Mouse (Mus musculus) lung, embryonic 15.5 days (tissue): ENCODE measurements around the gene Eef2. TPM values are rescaled to one million over a fixed set of nuclear protein-coding genes. Genes with fewer than 3 reads are reported as not detected.

Source experiments
- ATAC-seq: fragments of 200-750 bp; cut with Nextera tagmentation; 2 replicates; pipeline ENCODE4 v1.8.0; 2017; ENCODE audit warnings: moderate number of reproducible peaks, borderline replicate concordance; ENCODE audit not compliant: low FRiP score, low TSS enrichment; ENCODE audit errors: extremely low read depth
- H3K27ac ChIP-seq: fragments of 300-500 bp; sonication (generic); 2 replicates; pipeline ENCODE4 v1.5.1; 2015; ENCODE audit warnings: moderate library complexity, mild to moderate bottlenecking, inconsistent platforms
- H3K27me3 ChIP-seq: fragments of 300-500 bp; sonication (generic); 2 replicates; pipeline ENCODE4 v1.6.1; 2015; ENCODE audit warnings: inconsistent platforms
- H3K36me3 ChIP-seq: fragments of 300-500 bp; sonication (generic); 2 replicates; pipeline ENCODE4 v1.6.1; 2015; ENCODE audit warnings: inconsistent platforms
- H3K4me1 ChIP-seq: fragments of 300-500 bp; sonication (generic); 2 replicates; pipeline ENCODE4 v1.6.1; 2015; ENCODE audit warnings: inconsistent platforms
- H3K4me2 ChIP-seq: fragments of 300-500 bp; sonication (generic); 2 replicates; pipeline ENCODE4 v1.6.1; 2015; ENCODE audit warnings: inconsistent platforms, mild to moderate bottlenecking, moderate library complexity
- H3K4me3 ChIP-seq: fragments of 300-500 bp; sonication (generic); 2 replicates; pipeline ENCODE4 v1.5.1; 2015; ENCODE audit warnings: mild to moderate bottlenecking, inconsistent platforms
- H3K9ac ChIP-seq: fragments of 300-500 bp; sonication (generic); 2 replicates; pipeline ENCODE4 v1.6.1; 2015; ENCODE audit warnings: inconsistent platforms
- H3K9me3 ChIP-seq: fragments of 300-500 bp; sonication (generic); 2 replicates; pipeline ENCODE4 v1.6.1; 2016; ENCODE audit warnings: inconsistent platforms
- WGBS: fragments of 180-500 bp; shearing (Covaris S2); methylation state at CpG from one replicate; pipeline ENCODE4 v1.1.7; 2015; 5-methylcytosine and 5-hydroxymethylcytosine counted together
- polyA plus RNA-seq: library from polyadenylated mRNA; unstranded; fragments of >200 nt; fragmentation: Nextera tagmentation; extraction: Ambion mirVana; gene quantifications from 2 replicates; pipeline ENCODE4 v1.2.1, GENCODE M21; 2015

Eef2 gene
- polyA plus RNA-seq, 1 experiment from 2014 or later: 596 TPM

DNA sequence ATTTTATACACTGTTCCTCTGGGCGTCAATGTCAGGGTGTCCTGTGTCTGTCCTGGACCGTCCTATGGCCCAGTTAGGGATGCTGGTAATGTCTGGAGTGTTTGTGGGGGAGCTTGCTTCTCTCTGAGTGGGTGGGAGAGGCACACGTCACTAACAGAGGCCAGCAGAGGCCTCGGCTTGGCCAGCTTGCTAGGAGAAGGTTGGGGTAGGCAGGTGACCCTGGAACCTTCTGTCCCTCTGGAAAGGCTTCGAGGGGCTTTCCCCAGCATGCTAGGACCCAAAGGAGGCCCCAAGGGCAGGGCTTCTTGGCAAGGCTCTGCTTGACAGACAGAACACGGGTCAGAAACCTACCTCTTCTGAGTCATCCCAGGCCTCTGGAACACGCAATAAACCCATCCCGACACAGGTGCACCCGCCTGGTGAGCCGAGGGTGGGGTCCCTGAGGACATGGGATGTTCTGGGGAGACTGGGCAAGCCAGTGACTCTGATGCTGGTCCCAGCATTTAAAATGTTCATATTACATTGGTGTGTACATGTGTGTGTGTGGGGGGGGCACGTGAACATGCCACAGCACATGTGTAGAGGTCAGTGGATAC lies 20.1 kb downstream of the Eef2 start:
- Histone ChIP-seq H3K4me1 (peaks cover 23% of the 10 kb centered on the region), H3K9me3 (no peaks in the 10 kb centered on the region), H3K27ac (no peak overlapping the region; the same call in 1 of the 2 replicates), H3K36me3 (no peaks in the 10 kb centered on the region), H3K27me3 (peaks cover 54% of the 10 kb centered on the region), H3K9ac (no peak overlapping the region), H3K4me3 (no peak overlapping the region), H3K4me2 (no peak overlapping the region)
- no peak for ATAC-seq
- 51% methylated on average over 11 of the region's 11 CpGs for WGBS

DNA sequence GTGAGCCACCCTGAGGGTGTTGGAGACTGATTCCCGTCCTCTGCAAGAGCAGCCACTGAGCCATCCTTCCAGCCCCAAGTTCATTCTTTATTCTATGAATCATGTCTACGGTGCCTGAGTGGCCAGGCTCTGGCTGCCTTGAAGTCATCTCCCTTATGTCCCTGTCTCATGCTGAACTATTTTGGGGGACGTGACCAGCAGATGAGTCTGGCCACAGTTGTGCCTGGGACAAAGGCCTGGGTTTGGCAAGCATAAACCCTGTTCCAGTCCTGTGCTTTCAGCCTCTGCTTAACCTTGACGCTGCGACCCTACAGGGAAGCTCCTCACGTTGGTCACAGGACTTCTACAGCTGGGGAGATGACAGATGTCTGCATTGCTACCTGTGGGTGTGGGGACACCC lies 20.9 kb downstream of the Eef2 start:
- no peak for ATAC-seq
- no peak overlapping the region for H3K27ac ChIP-seq
- peaks cover 16% of the 10 kb centered on the region for H3K4me1 ChIP-seq
- H3K9ac ChIP-seq: no peak overlapping the region
- H3K9me3 ChIP-seq: no peaks in the 10 kb centered on the region
- H3K4me3 ChIP-seq: no peak overlapping the region
- H3K36me3 ChIP-seq: no peaks in the 10 kb centered on the region
- 47% methylated on average over 6 of the region's 6 CpGs for WGBS
- no peak overlapping the region for H3K4me2 ChIP-seq
- peaks cover 54% of the 10 kb centered on the region for H3K27me3 ChIP-seq

DNA sequence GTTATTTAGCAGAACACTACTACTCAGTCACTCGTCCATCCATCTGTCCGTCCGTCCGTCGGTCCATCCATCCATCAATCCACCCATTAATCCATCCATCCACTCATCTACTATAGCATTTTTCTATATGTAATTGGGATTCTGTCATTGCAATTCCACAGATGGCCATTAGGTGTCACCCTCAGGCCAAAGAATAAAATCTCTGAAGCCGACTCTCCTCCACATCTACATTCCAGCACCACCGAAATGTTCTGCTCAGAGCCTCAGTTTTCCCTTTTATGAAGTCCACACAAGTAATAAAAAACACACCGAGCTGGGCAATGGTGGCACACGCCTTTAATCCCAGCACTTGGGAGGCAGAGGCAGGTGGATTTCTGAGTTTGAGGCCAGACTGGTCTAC lies 21.8 kb downstream of the Eef2 start:
- no peak for ATAC-seq
- H3K27me3 ChIP-seq: peaks cover 51% of the 10 kb centered on the region
- H3K36me3 ChIP-seq: no peaks in the 10 kb centered on the region
- H3K9me3 ChIP-seq: no peaks in the 10 kb centered on the region
- no peak overlapping the region for H3K9ac ChIP-seq
- peaks cover 9% of the 10 kb centered on the region for H3K4me1 ChIP-seq
- no peak overlapping the region for H3K27ac ChIP-seq
- H3K4me2 ChIP-seq: no peak overlapping the region
- WGBS: 3% methylated on average over 9 of the region's 9 CpGs
- no peak overlapping the region for H3K4me3 ChIP-seq

DNA sequence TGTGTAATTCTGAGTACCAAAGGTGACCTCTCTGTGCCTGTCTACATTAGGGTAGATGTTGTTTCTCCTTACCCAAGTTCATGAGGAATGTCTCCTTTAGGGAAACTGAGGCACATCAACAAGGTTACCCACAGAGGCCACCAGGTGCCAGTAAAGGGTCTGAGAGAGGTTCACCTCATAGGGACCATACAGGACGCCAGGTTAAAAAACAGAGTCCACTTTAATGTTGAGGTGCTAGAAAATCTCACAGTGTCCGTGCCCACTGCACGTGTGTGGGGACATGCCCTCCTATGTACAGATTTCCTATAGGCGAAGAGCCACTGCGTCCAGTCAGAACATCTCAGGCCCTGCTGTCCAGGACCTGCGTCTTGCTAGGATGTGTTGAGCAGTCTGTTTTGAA lies 22.6 kb downstream of the Eef2 start:
- no peak overlapping the region for H3K27ac ChIP-seq
- H3K27me3 ChIP-seq: peaks cover 44% of the 10 kb centered on the region
- no peak overlapping the region for H3K4me2 ChIP-seq
- no peak overlapping the region for H3K9ac ChIP-seq
- WGBS: 81% methylated on average over 6 of the region's 6 CpGs
- H3K4me3 ChIP-seq: no peak overlapping the region
- ATAC-seq: no peak
- no peaks in the 10 kb centered on the region for H3K9me3 ChIP-seq
- H3K36me3 ChIP-seq: no peaks in the 10 kb centered on the region
- peaks cover 6% of the 10 kb centered on the region; the same call in 1 of the 2 replicates for H3K4me1 ChIP-seq

DNA sequence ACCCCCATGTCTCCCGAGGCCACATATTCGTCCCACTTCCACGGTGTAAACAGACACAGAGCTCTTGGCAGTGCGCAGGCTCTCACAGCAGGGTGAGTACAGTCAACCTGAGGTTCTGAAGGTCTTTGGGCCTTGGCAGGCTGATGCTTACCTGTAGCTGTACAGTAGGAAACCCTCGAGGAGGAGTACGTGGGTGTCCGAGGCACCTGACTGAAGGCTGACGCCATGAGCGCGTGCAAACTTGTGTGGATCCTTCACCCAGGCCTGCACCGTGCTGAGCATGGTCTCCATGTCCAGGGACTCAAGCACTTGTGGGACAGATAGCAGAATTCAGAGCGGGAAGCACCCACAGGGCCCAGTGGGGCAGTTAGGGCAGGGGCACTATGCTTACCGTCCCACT lies 23.7 kb downstream of the Eef2 start:
- ATAC-seq: no peak
- Histone ChIP-seq H3K4me2 (no peak overlapping the region), H3K27ac (no peak overlapping the region), H3K4me1 (no peaks in the 10 kb centered on the region), H3K9ac (no peak overlapping the region), H3K27me3 (peaks cover 32% of the 10 kb centered on the region), H3K9me3 (no peaks in the 10 kb centered on the region), H3K4me3 (no peak overlapping the region), H3K36me3 (no peaks in the 10 kb centered on the region)
- WGBS: 81% methylated on average over 13 of the region's 13 CpGs

DNA sequence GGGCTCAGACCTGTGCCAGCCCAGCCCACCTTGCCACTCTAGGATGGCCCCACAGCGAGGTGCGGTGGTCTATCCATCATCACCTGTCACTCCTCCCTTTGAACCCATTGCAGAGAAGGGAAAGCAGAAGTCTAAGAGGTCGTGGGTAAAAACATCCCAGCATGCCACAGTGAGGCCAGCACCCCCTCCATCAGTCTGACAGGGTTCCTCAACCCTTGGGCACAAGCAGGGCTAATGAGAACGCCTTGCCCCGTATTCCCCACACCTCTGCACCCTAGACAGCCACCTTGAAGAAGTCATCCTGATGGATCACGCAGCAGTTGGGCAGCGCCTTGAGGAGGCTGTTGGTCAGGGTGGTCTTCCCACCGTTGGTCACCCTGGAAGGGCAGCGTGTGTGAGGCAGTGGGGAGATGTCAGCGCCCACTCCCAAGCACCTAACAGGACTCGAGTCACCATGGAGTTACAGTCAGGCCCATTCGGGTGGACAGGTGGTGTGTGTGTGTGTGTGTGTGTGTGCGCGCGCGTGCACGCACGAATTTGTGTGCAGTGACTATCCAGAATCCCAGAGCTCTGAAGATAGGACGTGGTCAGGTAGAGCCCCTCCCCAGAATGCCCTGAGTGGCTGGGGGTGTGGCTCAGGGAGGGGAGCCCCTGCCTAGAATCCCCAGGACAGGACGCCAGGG lies 24.3 kb downstream of the Eef2 start:
- Histone ChIP-seq H3K4me2 (no peak overlapping the region), H3K36me3 (no peaks in the 10 kb centered on the region), H3K27ac (no peak overlapping the region), H3K9me3 (no peaks in the 10 kb centered on the region), H3K9ac (no peak overlapping the region), H3K4me1 (no peaks in the 10 kb centered on the region), H3K4me3 (no peak overlapping the region), H3K27me3 (peaks cover 26% of the 10 kb centered on the region)
- no peak for ATAC-seq
- WGBS: 64% methylated on average over 20 of the region's 20 CpGs

DNA sequence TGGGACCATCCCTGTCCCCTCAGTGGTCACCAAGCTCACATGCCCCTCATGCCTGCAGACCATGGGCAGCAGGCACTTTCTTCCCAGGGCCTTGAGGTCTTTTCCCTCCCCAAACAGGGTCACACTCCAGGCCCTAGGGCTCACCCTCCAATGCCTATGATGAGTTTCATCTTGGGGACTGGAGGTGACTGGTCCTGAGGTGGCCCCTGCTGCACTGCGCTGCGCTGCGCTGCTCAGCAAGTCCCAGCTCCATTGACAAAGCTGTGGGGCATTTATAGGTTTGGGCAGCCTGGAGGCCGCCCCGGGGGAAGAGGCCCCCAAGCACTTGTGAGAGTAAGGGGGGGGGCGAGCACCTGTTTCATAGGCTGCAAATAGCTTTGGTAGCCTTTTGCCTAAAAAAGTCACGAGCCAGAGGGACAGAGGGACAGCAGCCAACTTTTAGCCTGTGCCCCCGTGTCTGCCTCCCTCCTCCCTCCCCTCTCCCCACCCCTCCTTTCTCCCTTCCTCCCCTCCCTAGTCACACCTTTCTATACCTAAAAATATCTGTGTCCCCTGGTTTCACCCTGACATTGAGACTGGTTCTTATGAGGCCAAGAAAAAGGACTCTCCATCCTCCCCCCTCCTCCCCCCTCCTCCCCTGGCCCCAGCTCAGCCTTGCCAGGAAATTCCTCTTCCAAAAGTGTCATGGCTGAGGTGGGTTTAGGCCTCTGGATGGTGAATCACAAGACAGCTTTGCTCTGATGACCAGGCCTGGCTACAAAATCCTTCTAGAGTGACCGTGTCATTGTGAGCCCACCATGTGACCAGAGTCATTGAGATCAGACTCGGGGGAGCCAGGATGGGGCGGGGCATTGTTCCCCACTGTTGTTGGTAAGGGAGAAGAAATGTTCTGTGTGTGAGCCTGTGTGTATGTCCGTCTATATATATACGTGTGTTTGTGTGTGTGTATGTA lies 25.7 kb downstream of the Eef2 start, which contains the start of gene Nmrk2:
Nmrk2 (minus strand) TSS at position 245 of the 952 bp plus-strand sequence.
- Histone ChIP-seq H3K9ac (no peak within 1 kb of the TSS), H3K4me2 (no peak within 1 kb of the TSS), H3K27me3 (peaks cover 14% of the 10 kb centered on the region; the same call in 1 of the 2 replicates), H3K4me3 (no peak within 1 kb of the TSS), H3K4me1 (no peaks in the 10 kb centered on the region), H3K9me3 (no peaks in the 10 kb centered on the region), H3K27ac (no peak within 1 kb of the TSS), H3K36me3 (no peaks in the 10 kb centered on the region)
- WGBS: 54% methylated on average over 13 of the region's 13 CpGs
- ATAC-seq: no peak

DNA sequence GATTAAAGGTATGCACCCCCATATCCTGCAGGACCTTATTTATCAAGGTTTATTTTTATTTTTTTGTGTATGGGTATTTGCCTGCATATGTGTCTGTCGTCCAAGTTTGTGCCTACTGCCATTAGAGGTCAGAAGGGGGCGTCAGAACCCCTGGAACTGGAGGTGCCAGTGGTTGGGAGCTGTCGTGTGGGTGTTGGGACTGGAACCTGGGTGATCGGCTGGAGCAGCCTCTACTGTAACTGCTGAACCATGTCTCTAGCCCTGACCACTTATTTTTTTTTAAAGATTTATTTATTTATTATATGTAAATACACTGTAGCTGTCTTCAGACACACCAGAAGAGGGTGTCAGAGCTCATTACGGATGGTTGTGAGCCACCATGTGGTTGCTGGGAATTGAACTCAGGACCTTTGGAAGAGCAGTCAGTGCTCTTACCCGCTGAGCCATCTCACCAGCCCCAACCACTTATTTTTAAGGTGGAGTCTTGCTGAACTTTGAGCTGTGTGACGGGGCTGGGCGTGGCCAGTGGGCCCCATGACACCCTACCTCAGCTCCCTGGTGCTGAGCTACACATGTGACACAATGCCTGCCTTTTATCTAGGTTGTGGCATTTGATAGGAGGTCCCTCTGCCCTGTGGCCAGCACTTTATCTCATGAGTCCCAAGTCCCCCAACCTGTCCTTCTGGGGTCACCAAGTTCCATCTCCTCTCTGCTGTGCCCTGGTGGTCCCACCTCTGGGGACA lies 26.7 kb downstream of the Eef2 start:
- ATAC-seq: no peak
- Histone ChIP-seq H3K9me3 (no peaks in the 10 kb centered on the region), H3K27ac (no peak overlapping the region), H3K4me2 (no peak overlapping the region), H3K27me3 (peaks cover 9% of the 10 kb centered on the region; the same call in 1 of the 2 replicates), H3K36me3 (no peaks in the 10 kb centered on the region), H3K9ac (no peak overlapping the region), H3K4me1 (no peaks in the 10 kb centered on the region), H3K4me3 (no peak overlapping the region)
- WGBS: 55% methylated on average over 8 of the region's 8 CpGs

DNA sequence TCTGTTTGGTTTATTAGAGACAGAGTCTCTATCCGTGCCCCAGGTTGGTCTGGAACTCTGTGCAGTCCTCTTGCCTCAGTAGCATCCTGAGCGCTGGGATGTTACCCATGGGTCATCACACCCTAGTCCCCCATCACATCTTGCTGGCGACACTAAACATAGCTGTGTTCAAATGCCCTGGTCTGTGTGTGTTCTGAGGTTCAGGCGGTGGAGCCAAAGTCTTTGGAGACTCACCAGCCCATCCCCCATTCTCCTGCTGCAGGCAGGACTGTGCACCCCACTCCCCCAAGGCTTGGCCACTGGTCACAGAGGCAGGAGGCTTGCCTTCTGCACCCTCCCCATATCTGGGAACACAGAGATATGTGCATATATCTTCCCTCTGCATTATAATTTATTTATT lies 27.7 kb downstream of the Eef2 start:
- no peak overlapping the region for H3K4me2 ChIP-seq
- peaks cover 3% of the 10 kb centered on the region; the same call in 1 of the 2 replicates for H3K27me3 ChIP-seq
- no peak overlapping the region for H3K9ac ChIP-seq
- H3K4me3 ChIP-seq: no peak overlapping the region
- H3K27ac ChIP-seq: no peak overlapping the region
- H3K36me3 ChIP-seq: no peaks in the 10 kb centered on the region
- H3K4me1 ChIP-seq: no peaks in the 10 kb centered on the region
- no peak for ATAC-seq
- 75% methylated on average over 4 of the region's 4 CpGs for WGBS
- H3K9me3 ChIP-seq: no peaks in the 10 kb centered on the region

DNA sequence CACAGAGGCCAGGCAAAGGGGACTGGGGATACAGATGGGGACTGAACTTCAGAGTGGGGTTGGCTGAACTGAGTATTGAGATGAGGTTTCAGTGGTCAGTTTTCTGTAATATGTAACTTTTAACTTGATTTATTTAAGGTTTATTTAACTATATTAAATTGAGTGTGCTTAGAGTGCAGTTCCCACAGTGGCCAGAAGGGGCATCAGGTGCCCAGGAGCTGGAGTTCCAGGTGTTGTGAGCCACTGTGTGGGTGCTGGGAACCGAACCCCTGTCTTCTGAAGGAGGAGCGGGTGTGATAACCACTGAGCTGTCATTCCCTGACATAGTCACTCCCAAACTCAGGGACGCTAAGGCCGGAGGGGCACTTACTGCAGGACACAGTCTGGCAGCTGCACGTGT lies 33.7 kb downstream of the Eef2 start:
- Histone ChIP-seq H3K4me3 (no peak overlapping the region), H3K4me1 (no peaks in the 10 kb centered on the region), H3K4me2 (no peak overlapping the region), H3K9me3 (no peaks in the 10 kb centered on the region), H3K27me3 (no peaks in the 10 kb centered on the region; the same call in 1 of the 2 replicates), H3K27ac (no peak overlapping the region), H3K36me3 (no peaks in the 10 kb centered on the region), H3K9ac (no peak overlapping the region)
- no peak for ATAC-seq
- WGBS: 92% methylated on average over 5 of the region's 5 CpGs

DNA sequence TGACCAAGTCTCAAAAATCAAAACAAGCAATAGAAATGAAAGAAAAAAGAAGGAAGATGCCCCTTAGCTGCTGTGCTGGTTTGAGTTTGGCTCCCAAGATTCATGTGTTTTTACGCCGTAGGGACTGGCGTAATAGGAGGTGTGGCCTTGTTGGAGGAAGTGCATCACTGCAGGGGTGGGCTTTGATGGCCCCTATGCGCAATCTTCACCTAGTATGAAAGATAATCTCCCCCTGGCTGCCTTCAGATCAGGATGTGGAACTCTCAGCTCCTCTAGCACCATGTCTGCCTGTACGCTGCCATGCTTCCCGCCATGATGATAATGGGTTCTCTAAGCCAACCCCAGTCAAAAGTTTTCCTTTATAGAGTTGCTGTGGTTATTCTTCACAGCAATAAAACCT lies 39.8 kb downstream of the Eef2 start:
- no peaks in the 10 kb centered on the region for H3K36me3 ChIP-seq
- no peaks in the 10 kb centered on the region for H3K9me3 ChIP-seq
- 91% methylated on average over 6 of the region's 6 CpGs for WGBS
- peaks cover 13% of the 10 kb centered on the region; the same call in 1 of the 2 replicates for H3K27me3 ChIP-seq
- no peak overlapping the region for H3K9ac ChIP-seq
- no peaks in the 10 kb centered on the region for H3K4me1 ChIP-seq
- ATAC-seq: no peak
- H3K27ac ChIP-seq: no peak overlapping the region
- H3K4me3 ChIP-seq: no peak overlapping the region
- no peak overlapping the region for H3K4me2 ChIP-seq
